Mouse (Mus musculus) brain, embryonic 14.5 days (tissue): Measurements from ENCODE around the gene Cmip. TPM values are rescaled to one million over a fixed set of nuclear protein-coding genes. Genes with fewer than 3 reads are reported as not detected.

ENCODE experiments used
- DNase-seq: peaks from one replicate; pipeline ENCODE4 v3.0.0-alpha.2; 2011; ENCODE audit warnings: low read depth
- CTCF ChIP-seq: fragments of 200-500 bp; IDR thresholded peaks from 2 replicates; pipeline ENCODE4 v1.5.1; 2012; ENCODE audit warnings: inconsistent platforms, mild to moderate bottlenecking, moderate library complexity, borderline replicate concordance; ENCODE audit not compliant: insufficient read depth, insufficient read length; ENCODE audit errors: extremely low read depth
- POLR2A ChIP-seq: fragments of 200-500 bp; IDR thresholded peaks from 2 replicates; pipeline ENCODE4 v1.6.1; 2012; ENCODE audit warnings: mild to moderate bottlenecking, inconsistent platforms, borderline replicate concordance; ENCODE audit not compliant: poor library complexity, insufficient read depth, insufficient read length, severe bottlenecking; ENCODE audit errors: extremely low read depth
- polyA plus RNA-seq: library from polyadenylated mRNA; depleted of rRNA; stranded (reverse); fragments of >200 nt; gene quantifications from 2 replicates; pipeline ENCODE4 v1.2.3, GENCODE M21; 2012

Gene Cmip
- polyA plus RNA-seq, 1 experiment: 205 TPM

DNA sequence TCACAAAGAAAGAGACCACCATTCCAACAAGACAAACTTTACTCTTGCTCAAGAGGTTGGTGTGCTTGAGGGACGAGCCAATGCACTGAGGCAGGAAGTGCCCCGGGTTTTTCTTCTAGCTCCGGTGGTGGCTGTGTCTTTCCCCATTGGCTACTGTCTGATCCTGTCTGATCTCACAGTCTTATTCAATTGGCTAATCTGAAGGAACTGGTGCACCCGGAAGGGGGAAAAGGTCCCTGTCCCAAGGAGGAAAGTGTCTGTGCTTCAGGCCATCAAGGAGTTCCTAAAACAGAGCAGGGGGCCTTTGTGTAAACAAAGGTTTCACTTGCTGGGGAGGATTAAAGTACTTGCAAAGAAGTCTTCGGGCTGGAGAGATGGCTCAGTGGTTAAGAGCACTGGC lies 48.5 kb downstream of the Cmip start:
- TF ChIP-seq CTCF (no peak), POLR2A (no peak)
- no peak for DNase-seq

DNA sequence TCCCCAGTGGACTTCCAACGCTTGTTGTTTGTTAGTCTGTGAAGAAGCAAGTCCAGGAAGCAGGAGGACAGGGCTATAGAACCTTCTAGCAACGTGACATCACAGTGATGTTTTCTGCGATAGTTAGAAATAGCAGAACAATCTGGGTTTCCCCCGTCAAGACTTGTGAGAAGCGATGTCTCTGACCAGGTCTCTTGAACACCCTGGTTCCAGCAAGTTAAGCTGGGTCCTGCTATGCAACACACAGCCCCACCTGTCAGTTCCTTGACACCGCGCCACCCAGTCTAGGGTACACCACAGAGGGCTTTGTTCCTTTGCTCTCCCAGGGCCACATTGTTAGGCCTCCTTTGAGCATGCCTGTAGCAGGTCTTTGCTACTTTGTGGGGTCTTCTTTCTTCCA lies 49.9 kb downstream of the Cmip start:
- DNase-seq: no peak
- TF ChIP-seq POLR2A: no peak
- no peak for TF ChIP-seq CTCF

DNA sequence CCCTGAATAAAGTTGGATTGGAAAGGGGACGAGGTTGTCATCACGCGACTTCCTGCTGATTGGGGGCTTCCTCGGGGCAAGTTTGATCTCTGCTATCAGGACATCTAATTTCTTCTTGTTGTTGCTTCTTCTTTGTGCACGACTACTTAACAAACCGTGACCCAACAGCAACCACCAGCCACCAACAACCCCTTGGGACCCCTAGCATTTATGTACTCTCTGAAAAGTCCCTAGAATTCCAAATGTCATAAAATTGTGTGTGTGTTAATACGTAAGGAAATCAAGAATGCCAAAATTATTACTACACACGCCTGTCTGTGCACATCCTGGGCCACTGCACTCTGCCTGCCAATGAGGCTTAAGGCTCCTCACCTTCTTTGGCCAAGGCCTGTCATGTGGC lies 50.4 kb downstream of the Cmip start:
- DNase-seq: no peak
- TF ChIP-seq POLR2A (no peak), CTCF (no peak)

DNA sequence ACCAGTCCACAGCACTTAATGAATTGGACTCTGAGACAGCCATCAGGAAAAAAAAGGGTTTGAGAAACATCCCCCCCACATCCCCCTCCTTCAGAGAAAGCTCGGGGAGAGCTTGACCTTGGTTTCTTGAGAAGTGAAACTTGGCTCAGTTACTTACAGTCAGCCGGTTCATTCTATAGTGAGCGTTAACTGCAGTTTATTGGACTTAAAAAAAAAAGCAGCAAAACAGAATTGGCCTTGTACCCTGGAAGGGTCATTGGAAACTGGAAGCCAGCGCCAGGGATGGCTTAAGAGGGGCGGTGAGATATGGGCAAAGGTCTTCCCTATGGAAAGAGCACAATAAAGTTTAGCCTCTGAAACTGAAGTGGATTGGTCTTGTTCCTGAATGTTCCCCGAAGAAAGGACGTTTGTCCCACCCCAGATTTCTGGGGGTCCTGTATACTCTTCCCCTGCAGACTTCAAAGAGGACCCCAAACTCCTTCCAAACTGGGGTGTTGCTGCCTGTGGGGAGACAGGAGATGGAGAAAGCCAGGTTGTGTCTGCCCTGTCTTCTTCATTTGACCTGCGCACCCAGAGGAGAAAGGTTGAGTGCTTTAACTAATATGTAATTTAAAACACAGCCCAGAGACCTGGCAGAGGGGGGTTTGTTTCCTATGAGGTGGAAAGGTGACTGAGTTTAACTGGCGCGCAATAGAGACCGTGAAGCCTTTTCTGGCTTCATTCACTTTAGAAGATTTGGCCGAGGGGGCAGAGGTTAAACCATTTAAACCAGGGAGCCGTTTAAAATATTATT lies 51.6 kb downstream of the Cmip start:
- no peak for DNase-seq
- no peak for TF ChIP-seq POLR2A
- TF ChIP-seq CTCF: no peak

DNA sequence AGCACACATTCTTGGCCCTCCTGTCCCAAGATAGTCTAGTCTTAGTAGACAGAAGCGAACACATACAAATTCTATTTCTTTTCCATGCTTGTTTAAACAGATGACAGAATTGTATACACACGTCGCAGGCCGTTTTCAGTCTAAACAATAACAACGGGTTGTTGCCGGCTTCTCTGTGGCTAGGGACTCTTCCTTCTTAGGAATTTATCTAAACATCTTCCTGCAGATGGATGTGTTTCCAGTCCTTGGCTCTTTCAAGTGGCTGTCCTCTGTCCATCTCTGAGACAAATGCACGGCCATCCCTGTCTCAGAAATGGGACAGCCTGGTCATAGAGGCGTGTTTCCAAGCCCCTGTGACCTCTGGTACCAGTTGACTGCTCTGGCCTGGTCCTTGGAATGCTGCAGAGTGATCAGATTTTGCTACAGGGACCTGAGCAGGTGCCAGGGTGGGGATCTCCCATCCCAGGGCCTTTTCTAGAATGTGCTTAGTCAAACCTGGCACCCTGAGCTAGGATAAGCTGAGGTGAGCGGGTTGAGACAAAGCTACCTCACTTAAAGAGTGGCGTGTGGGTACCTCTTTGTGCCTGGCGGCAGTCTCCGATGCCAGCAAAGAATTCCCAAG lies 52.9 kb downstream of the Cmip start:
- TF ChIP-seq POLR2A (no peak), CTCF (no peak)
- DNase-seq: no peak

DNA sequence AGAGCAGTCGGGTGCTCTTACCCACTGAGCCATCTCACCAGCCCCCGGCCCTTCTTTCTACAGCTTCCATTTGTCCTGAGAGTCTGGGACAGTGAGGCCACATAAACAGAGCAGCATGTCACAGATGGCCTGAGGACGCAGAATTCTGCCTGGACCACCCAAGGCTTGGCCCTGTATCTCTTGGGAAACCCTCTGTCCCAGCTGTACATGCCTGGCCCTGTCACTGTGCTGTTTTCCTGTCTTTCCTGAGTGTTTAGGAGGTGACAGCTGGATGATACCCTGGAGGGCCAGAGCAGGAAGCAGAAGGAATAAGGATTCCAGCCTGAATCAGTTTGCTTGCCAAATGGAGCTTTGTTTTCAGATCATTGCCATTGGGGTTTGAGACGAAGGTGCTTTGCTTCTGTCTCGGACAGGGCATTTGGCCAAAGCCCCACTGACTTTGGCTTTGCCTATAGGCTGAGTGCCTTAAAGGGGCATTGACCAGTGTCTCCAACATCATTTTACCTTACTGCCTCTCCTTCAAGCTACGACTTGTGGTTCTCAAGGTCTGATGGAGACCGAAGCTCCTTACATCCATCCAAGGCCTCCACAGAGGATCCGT lies 54.2 kb downstream of the Cmip start:
- TF ChIP-seq CTCF (no peak), POLR2A (no peak)
- no peak for DNase-seq

DNA sequence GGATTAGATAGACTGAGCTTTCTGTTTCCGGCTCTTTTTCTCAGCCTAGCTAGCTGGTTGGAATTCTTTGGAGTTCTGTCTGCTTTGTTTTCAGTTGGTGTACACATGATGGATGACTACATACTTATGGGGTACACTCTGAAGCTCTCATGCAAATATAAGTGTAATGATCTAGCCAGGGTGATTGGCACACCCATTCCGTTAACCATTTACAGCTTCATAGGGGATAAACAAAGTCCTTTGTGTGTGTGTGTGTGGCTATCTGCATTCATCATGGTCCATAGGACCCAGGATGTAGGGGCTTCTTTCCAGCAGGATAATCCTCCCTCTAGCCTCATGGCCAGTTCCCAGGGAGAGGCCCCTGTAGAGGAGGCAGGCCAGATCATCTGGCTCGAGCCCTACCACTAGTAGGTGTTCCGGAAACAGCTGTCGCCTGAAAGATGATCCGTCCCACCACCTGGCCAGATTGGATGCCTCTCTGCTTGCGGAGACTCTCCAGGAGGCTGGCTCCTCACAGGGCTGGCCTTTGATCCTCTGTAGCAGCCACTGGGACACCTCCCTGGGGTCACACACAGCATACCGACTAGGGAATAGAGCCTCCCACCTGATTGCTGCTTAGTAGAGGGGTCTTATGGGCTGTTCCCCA lies 57.6 kb downstream of the Cmip start:
- no peak for DNase-seq
- TF ChIP-seq CTCF (no peak), POLR2A (no peak)

DNA sequence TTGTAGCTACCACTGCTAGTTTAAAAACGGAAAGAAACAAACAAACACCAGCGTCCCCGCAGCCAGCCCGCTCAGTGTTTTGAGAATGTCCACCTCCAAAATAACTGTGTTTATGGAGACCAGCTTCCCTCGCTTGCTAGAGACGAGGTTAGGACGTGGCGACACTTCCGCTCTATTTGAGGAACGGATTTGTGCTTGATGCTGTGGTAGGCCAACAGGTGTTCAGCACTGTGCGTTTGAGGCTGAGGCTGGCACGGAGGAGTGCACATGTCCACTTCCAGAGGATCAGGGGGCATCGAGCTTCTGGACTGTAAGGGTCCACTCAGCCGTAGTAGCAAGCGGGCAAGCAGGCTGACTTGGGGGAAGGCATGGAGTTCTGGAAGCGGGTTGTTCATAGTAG lies 58.9 kb downstream of the Cmip start:
- no peak for DNase-seq
- TF ChIP-seq CTCF: no peak
- no peak for TF ChIP-seq POLR2A

DNA sequence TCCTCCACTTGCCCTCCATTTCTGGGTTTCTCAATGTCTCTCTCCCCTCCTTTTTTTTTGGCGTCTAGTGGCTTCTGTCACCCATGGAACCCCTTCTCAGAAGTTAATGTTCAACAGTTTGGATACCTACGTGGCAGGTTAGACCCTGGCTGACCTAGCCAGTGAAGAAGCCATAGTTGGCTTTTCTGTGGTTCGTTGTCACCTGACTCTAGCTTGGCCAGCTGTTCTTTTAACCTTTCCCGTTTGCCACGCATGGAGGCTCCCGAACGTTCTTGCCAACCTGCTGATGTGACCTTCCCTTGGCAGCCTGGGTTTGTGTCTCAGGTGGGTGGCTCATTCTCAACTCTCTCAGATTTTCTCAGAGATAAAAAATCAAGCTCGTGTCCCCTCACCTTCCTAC lies 60.6 kb downstream of the Cmip start:
- DNase-seq: no peak
- TF ChIP-seq POLR2A (no peak), CTCF (no peak)

DNA sequence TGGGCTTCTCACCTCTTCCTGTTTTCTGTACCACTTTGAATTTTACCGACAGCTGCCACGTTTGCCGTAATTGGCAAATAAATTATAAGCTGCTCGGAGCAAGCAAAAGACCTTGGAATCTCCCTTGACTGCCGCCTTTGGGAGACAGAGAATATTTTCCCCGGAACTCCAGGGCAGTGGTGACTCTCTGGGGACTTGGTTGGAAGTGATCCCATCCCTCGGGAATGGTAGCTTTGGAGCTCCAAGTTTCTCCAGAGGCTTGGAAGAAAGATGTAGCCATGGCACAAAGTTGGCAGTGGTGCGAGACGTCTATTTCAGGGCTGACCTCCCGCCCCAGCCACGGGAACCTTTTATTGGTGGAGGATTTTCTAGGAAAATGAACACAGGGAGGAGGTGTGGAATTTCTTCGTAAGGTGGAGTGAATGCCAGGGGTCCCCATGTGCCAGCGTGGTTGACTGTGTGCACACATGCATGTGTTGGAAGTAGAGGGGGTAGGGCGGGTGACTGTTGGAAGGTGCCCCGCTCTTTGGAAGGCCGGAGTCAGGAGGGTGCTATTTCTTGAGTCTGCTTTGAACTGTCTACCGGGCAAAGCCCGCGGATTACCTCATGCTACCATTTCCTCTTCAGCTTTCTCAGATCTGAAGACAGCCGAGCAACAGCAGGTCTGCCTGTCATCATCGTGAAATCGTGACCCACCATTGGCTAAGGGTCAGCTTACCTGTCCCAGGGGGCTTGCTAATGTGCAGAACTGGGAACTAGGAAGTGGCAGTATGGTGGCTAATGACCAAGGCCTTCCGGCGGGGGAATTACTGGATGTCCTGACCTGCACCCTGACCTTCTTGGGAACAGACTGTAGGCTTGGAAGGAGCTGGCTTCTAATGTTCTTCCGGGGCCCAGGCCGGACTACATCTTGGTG lies 62.3 kb downstream of the Cmip start:
- TF ChIP-seq CTCF: no peak
- TF ChIP-seq POLR2A: no peak
- no peak for DNase-seq

DNA sequence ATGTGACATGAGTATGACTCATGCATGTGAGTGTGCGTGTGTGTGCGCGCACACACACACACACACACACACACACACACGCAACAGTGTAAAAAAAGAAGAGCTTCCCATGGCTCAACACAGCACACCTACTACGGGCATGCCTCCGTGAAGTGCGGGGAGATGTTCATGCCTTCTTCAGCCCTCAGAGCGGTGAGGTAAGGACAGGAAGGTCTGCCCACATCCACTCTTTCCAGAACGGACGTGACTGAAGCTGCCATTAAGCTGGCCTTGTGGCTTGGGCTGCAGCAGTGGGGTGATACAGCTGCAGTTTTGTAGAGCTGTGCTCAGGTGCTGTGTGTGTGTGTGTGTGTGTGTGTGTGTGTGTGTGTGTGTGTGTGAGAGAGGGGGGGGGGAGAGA lies 63.8 kb downstream of the Cmip start:
- TF ChIP-seq POLR2A (no peak), CTCF (no peak)
- DNase-seq: no peak

DNA sequence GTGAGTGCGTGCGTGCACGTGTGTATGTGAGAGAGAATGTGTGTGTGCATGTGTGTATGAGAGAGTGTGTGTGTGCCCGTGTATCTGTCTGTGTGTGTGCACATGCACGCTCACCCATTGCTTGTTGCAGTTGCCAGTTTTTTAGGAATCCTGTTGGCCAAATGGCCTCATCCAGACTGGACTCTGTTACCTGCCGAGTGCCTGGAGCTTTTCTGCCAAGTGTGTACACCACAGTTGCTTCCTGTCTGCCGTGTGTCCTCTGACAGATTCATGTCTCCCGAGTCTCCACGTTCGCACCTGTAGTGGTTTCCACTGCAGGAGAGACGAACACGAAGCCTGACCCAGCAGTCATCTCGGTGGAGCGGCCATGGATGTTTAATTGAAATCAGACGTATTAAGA lies 64.4 kb downstream of the Cmip start:
- no peak for TF ChIP-seq CTCF
- TF ChIP-seq POLR2A: no peak
- no peak for DNase-seq
